Mouse (Mus musculus) kidney, embryonic 14.5 days (tissue): ENCODE results near the gene Usp51. TPM values are rescaled to one million over a fixed set of nuclear protein-coding genes. Genes with fewer than 3 reads are reported as not detected.
"Not testable (repeated sequence)": the region's sequence is repeated elsewhere in the genome, so short reads cannot be mapped to it uniquely, and the experiment has no call there.

Experiments used
- ATAC-seq: fragments of 200-750 bp; cut with Nextera tagmentation; 2 replicates; pipeline ENCODE4 v1.8.0; 2017; ENCODE audit warnings: moderate number of reproducible peaks, mild to moderate bottlenecking, moderate TSS enrichment, moderate library complexity; ENCODE audit not compliant: low FRiP score, low TSS enrichment
- H3K27ac ChIP-seq: fragments of 300-500 bp; sonication (generic); 2 replicates; pipeline ENCODE4 v1.5.1; 2014; ENCODE audit warnings: low read depth, mild to moderate bottlenecking, low read length, moderate library complexity, mixed read lengths
- H3K27me3 ChIP-seq: fragments of 300-500 bp; sonication (generic); 2 replicates; pipeline ENCODE4 v1.6.1; 2014; ENCODE audit warnings: mild to moderate bottlenecking, low read length; ENCODE audit not compliant: control insufficient read depth, insufficient read depth
- H3K36me3 ChIP-seq: fragments of 300-500 bp; sonication (generic); 2 replicates; pipeline ENCODE4 v1.6.1; 2014; ENCODE audit warnings: low read length, mixed read lengths; ENCODE audit not compliant: control insufficient read depth, insufficient read depth
- H3K4me1 ChIP-seq: fragments of 300-500 bp; sonication (generic); 2 replicates; pipeline ENCODE4 v1.6.1; 2014; ENCODE audit warnings: low read length, mixed read lengths; ENCODE audit not compliant: control insufficient read depth, insufficient read depth
- H3K4me2 ChIP-seq: fragments of 300-500 bp; sonication (generic); replicated peaks from 2 replicates; pipeline ENCODE4 v1.6.1; 2014; ENCODE audit warnings: low read depth, mild to moderate bottlenecking, low read length
- H3K4me3 ChIP-seq: fragments of 300-500 bp; sonication (generic); 2 replicates; pipeline ENCODE4 v1.5.1; 2014; ENCODE audit warnings: mild to moderate bottlenecking, low read length
- H3K9ac ChIP-seq: fragments of 300-500 bp; sonication (generic); 2 replicates; pipeline ENCODE4 v1.6.1; 2014; ENCODE audit warnings: low read depth, mild to moderate bottlenecking, low read length, moderate library complexity
- H3K9me3 ChIP-seq: fragments of 300-500 bp; sonication (generic); 2 replicates; pipeline ENCODE4 v1.6.1; 2016; ENCODE audit warnings: low read length; ENCODE audit not compliant: control insufficient read depth
- WGBS: fragments of 180-500 bp; shearing (Covaris S2); extraction: QIAGEN DNeasy Blood & Tissue Kit; methylation state at CpG from one replicate; pipeline ENCODE4 v1.1.7; 2014; 5-methylcytosine and 5-hydroxymethylcytosine counted together
- polyA plus RNA-seq: library from polyadenylated mRNA; unstranded; fragments of >200 nt; fragmentation: Nextera tagmentation; extraction: Ambion mirVana; gene quantifications from 2 replicates; pipeline ENCODE4 v1.2.1, GENCODE M21; 2014

Gene Usp51
- polyA plus RNA-seq, 1 experiment from 2014 or later = 1.3 TPM

GRCm38 (mm10) chrX:153007685-153008047 is 1.4 kb downstream of the Usp51 start:
- no peak overlapping the region for H3K27ac ChIP-seq
- no peaks in the 10 kb centered on the region for H3K4me1 ChIP-seq
- no peaks in the 10 kb centered on the region for H3K9me3 ChIP-seq
- peak overlapping the region; percentile 55 for H3K4me3 ChIP-seq
- WGBS = 40% methylated on average over 9 of the region's 9 CpGs
- ATAC-seq = no peak
- H3K27me3 ChIP-seq = peaks cover 3% of the 10 kb centered on the region; the same call in 1 of the 2 replicates
- peak overlapping the region; percentile 53 for H3K4me2 ChIP-seq
- no peaks in the 10 kb centered on the region for H3K36me3 ChIP-seq
- 0 out of 2 replicates have a peak overlapping the region, but pooled peaks have one; percentile 63 for H3K9ac ChIP-seq

- ATAC-seq, H3K36me3 ChIP-seq, H3K9ac ChIP-seq, H3K27me3 ChIP-seq, H3K9me3 ChIP-seq, H3K4me2 ChIP-seq, H3K4me3 ChIP-seq, H3K4me1 ChIP-seq, H3K27ac ChIP-seq: not testable (repeated sequence)
- no CpG with 5 or more reads among the region's 3 CpGs for WGBS
Measured at GRCm38 (mm10) chrX:153025255-153025654, 19.0 kb downstream of the Usp51 start.

- not testable (repeated sequence) for H3K4me1 ChIP-seq, H3K27ac ChIP-seq, H3K4me3 ChIP-seq, H3K27me3 ChIP-seq, H3K4me2 ChIP-seq, ATAC-seq, H3K36me3 ChIP-seq, H3K9me3 ChIP-seq, H3K9ac ChIP-seq
- 100% methylated on average over 1 of the region's 3 CpGs for WGBS
Measured at GRCm38 (mm10) chrX:153025709-153026108, 19.4 kb downstream of the Usp51 start.

- not testable (repeated sequence) for H3K4me1 ChIP-seq, ATAC-seq, H3K4me3 ChIP-seq, H3K36me3 ChIP-seq, H3K27me3 ChIP-seq, H3K9me3 ChIP-seq, H3K9ac ChIP-seq, H3K4me2 ChIP-seq, H3K27ac ChIP-seq
Measured at GRCm38 (mm10) chrX:153031547-153031946, 25.3 kb downstream of the Usp51 start.

- Histone ChIP-seq H3K4me3 (peak within 1 kb of the TSS; percentile 50), H3K36me3 (no peaks in the 10 kb centered on the region), H3K4me2 (peak within 1 kb of the TSS; percentile 54), H3K27ac (peak within 1 kb of the TSS; percentile 84), H3K27me3 (peaks cover 4% of the 10 kb centered on the region; the same call in 1 of the 2 replicates), H3K9me3 (no peaks in the 10 kb centered on the region), H3K4me1 (no peaks in the 10 kb centered on the region), H3K9ac (peak within 1 kb of the TSS; percentile 67)
- WGBS = 25% methylated on average over 47 of the region's 49 CpGs
- ATAC-seq = peak; percentile 93
Measured at GRCm38 (mm10) chrX:153037087-153037971, 31.1 kb downstream of the Usp51 start, which contains the start of gene Mageh1. TSS of gene Mageh1 (minus strand) at chrX:153037575.

- Histone ChIP-seq H3K9ac (peak overlapping the region; percentile 67; the same call in 1 of the 2 replicates), H3K4me3 (peak overlapping the region; percentile 50), H3K27ac (peak overlapping the region; percentile 84; the same call in 1 of the 2 replicates), H3K4me2 (peak overlapping the region; percentile 54)
- H3K4me1 ChIP-seq, H3K36me3 ChIP-seq, H3K9me3 ChIP-seq, H3K27me3 ChIP-seq: not testable (repeated sequence)
- WGBS = 36% methylated on average over 7 of the region's 22 CpGs
- peak; percentile 86 for ATAC-seq
Measured at GRCm38 (mm10) chrX:153037972-153038744, 31.9 kb downstream of the Usp51 start.

Other genes starting within 250 kb of the Usp51 start
- gene Shroom2, start 237.0 kb upstream of the Usp51 start, polyA plus RNA-seq = 5.5 and 7.6 TPM in 2 replicates
- gene Gpr143, start 224.5 kb upstream of the Usp51 start, polyA plus RNA-seq = 0.11 and 0.35 TPM in 2 replicates
- gene Mageh1, start 31.1 kb downstream of the Usp51 start, polyA plus RNA-seq = 43.3 and 53.4 TPM in 2 replicates
- 0.11 and 0.16 TPM in 2 replicates for gene Foxr2, start 112.3 kb downstream of the Usp51 start, polyA plus RNA-seq
- gene Rragb, start 133.5 kb downstream of the Usp51 start, polyA plus RNA-seq = 3.2 and 4.3 TPM in 2 replicates
- gene Klf8, start 231.0 kb downstream of the Usp51 start, polyA plus RNA-seq = 0.60 and 1.6 TPM in 2 replicates